Mouse (Mus musculus): ENCODE data around the gene Rhbg.

DNA sequence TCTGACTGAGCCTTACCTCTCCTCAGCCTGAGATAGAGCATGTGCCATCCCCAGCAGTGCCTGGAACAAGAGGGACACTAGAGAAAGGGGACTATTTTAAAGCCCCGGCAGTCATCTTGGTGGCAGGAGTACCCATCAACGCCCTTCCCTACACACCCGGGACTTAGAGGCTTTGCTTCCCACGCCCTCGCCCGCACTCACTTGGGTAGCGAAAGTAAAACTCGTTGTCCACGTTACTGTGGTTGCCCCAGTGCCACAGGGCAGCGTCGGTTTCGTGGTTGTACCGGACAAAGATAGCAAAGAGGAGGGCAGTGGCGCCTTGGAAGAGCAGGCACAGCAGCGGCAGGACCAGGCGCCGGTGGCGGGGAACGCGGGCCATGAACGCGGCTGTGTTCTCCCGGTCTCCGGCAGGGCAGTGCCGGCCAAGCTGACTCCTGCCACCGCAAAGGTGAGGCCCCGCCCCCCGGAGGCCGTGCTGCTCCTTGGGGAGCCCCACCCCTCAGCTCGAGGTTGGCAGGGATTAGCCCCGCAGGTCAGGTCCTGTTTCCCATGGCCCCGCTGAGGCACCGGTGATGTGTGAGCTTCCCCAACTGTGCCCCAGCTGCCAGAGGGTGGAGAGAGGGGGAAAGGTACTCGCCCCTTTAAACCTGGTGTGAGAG is at the start of gene Rhbg:
- TF ChIP-seq CTCF (conservative IDR thresholded peaks at IDR 0.05; ENCODE audit: insufficient read depth, insufficient read length, low read depth, low read length) (0 out of 2 replicates have a peak, but pooled peaks have one; percentile 11), POLR2A (IDR thresholded peaks at IDR 0.05; ENCODE audit: low read depth, low read length) (no peak)
